Mouse (Mus musculus) kidney, adult 8-10 months (tissue): ENCODE results near the gene Erg28.
A peak's percentile ranks its signal among the peaks of the same experiment; 100 is the strongest.

Experiments used
- DNase-seq, 2 experiments: peaks; one replicate each; pipeline ENCODE4 v3.0.0; 2022

Erg28 gene

DNA sequence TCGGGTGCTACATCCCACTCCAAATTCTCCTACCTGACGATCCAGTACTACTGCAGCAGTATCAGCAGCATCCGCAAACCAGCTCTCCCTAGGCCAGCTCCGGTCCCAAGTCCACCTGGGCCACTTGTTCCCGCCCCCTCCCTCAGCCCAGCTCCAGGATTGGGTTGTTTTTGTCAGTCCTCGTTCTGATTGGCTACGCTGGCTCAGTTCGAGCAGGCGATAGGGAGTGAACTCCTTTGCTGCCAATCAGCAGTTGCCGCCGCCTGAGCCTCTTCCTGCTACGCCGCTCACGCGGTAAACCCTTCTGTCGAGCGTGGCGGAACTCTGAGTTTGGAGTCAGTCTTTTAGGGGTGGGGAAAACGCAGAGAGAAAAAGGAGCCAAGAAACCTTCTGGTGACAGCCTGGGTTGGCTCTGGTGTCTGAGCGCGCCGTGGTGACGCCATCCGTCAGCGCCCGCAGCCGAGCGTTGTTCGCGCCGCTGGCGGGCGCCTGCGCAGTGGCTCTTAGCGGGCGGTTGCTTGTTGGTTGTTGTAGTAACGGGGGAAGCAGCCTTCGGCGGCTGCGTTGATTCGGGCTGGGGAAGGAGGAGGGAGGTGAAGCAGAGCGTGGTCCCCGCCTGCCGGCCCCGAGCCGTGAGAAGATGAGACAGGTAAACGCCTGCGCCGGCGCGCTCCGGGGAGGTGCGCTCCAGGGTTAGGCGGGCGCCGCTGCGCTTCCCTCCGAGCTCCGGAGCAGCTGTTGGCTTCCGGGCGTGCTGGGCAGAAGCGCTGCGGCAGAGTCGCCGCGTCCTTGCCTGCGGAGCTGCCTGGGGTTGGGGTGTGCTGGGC lies at the start of gene Erg28, which contains the start of gene Ttll5:
Gene Erg28, minus strand, starts transcription at position 113 of the 827 bp plus-strand sequence.
Gene Ttll5, plus strand, starts transcription at position 222 of the 827 bp plus-strand sequence.
- DNase-seq = peak; percentile 93

DNA sequence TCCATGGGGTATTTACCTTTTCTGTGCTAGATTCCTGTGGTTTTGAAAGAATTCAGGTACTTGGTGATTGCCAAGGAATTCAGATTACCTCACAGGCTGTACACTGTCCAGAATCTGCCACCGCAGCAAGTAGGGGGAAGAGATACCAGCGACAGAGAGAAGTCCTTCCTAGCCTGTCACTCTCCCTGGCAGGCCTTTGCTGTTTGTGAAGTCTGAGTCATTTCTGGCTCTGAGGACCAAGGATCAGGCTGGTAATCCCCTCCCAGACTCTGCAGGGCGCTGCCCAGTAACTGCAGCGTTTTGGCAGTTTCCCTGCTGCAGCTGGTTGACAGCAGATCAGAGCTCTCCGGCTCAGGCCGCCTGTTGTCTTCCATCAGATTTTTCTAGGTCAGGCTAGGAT lies 45.1 kb upstream of the Erg28 start:
- no peak for DNase-seq

DNA sequence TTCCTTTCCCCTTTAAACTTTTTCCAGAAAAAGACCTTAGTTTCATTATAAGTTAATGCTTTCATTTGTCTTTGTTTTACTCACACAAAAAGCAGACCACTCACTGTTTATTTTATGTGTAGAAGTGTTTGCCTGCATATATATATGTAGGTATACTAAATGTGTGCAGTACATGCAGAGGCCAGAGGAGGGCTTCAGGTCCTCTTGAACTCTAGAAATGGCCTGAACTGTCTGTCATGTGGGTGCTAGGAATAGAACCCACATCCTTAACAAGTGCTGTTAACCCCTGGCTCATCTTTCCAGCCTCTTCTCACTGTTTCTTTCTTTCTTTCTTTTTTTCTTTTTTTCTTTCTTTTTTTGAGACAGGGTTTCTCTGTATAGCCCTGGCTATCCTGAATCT lies 42.8 kb upstream of the Erg28 start:
- DNase-seq = no peak

DNA sequence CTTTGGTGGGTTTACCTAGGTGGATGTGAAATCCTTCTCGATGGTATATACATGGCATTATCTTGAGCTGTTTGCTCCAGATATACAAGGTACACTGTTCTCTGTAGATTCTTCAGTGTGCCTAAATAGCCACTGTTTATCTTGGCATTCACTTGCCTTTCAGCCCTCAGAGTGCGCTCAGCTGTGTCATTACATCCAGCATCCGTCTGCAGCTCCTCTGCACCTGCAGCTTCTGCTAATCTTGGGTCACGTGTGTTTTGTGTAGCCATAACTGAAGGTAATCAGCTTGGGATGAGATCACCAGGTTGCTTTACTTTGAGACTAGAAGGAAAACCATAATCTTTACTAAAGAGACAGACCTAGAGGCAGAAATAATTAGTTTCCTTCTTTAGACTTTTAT lies 42.3 kb upstream of the Erg28 start:
- no peak for DNase-seq

DNA sequence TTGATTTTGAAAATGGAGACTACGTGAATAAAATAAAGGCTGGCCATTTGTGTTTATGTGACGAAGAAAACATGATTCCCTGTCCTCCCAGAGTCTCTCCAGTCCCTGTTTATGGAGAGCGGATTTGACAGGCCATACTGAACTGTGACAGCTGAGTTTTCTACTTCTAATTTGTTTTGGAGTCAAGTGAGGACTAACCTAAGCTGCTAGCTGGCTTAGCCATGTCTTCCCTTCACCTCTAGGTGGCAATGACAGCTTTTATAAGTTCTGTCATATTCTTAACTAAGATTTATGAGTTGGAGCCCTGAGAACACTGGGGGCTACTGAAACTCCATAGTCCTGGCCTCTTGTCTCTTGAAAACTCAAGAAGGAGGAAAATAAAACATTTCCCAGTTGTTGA lies 41.2 kb upstream of the Erg28 start:
- DNase-seq = no peak

DNA sequence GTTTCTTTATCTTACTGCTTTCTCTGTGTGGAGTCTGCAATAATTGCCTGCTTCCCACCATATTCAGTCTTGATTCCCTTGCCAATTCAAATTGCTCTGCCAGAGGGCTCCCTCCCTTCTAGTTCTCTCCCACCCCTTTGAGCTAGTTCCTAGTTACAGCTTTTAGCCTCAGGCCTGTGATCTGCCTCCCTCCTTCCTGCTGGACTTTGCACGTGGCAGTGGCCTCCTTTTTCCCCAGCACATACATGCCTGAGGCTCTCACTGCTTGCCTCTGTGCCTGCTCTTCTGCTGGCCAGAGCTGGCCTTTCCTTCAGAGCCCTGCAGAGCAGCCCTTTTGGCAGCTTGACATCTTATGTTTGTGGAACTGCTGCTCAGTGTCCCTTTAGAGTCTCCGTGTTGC lies 38.2 kb upstream of the Erg28 start:
- DNase-seq = peak; percentile 11 to 31

DNA sequence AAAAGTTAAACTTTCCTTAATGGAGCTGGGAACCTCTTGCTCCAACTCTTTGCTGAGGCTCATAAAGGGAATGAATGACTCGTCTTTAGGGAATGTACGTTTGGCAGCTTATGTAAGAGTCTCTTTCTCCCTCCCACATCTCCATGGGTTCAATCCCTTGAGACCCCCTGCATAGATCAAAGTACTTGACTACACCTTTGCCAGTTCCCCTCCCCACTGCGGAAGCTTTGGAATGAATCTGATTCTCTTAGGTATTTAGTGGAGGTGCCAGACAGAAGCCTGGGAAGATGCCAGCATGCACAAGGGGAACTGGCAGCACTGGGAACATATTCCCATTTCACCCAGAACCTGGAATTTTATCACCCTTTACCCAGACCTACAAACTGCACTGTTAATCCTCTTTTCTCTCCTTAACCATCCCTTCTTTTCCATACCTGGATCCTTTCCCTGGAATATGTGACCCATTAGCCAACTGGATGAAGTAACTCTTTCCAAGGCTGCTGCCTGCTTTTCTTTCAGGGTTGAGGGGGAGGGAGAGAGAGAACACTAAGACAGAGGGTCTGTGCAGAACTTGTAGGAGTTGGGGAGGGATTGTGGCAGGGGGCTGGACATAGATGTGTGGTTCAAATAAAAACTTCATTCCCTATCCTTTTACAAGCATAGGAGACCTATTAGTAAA lies 35.3 kb upstream of the Erg28 start:
- DNase-seq = peak in 1 of 2 experiments; percentile 22

DNA sequence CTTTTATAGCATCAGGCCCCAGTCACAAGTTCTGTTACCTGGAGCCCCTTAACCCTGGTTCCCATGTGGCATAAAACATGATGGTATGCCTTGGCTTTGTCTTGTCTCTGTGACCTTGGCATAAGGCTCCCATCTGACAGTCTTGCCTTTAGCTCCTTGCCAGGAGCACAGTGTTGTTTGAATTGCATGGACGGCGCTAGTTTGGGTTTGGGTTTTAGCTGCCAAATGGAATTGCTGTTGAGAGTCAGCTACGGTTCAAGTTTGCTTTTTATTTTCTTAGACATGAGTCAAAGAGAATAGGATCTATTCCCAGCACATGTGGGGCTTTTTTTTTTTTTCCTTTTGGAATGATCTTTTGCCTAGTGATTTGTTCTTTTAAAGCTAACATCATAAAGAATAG lies 34.8 kb upstream of the Erg28 start:
- no peak for DNase-seq

DNA sequence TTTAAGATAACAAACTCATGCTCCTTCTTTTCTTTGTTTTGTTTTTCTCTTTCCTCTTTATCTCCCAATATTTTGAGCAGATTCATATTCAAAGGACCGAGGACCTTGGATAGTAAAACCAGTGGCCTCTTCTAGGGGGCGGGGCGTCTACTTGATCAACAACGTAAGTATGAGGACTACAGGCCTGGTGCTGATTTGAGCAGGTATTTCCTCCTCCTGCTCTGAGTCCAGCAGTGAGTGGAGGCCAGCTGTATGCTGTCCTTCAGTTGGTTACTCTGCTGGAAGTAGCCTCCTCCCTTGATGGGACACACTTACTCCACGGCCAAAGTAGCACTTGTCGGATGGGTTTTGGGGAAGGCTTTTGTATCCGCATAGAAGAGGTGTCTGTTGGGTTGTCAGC lies 33.0 kb upstream of the Erg28 start:
- DNase-seq = no peak

DNA sequence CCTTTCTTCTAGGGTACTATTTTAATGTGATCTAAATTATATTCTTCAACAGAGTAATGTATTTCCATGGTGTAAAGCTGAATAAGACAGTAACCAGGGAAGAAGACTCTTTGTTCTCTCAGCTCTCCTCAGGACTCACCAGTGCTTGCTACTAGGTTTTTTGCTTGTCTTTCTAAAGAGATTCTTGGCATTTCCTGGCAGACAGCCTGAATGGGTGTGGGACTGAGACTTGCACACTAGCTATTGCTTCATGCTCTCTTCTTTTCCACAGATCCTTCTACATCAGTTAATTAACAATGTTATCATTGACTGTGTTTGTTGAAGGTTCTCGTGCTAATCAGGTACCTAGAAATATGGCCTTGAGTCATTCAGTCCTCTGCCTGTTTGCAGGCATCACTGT lies 29.9 kb upstream of the Erg28 start:
- no peak for DNase-seq

DNA sequence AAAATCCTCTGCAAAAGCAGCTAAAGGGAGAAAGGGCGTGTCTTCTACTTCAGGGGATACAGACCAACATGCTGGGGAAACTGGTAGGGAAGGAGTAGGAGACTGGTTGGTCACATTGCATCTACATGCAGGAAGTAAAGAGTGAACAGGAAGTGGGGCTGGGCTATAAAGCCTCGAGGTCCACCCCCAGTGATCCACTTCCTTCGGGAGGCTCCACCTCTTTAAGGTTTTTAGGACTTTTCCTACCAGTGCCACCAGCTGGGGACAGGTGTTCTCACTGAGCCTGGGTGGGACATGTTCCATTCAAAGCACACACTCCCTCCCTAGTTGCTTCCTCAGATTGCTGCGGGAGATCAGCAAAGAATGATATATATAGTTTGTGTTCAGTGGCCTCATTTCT lies 29.5 kb upstream of the Erg28 start:
- DNase-seq = no peak

DNA sequence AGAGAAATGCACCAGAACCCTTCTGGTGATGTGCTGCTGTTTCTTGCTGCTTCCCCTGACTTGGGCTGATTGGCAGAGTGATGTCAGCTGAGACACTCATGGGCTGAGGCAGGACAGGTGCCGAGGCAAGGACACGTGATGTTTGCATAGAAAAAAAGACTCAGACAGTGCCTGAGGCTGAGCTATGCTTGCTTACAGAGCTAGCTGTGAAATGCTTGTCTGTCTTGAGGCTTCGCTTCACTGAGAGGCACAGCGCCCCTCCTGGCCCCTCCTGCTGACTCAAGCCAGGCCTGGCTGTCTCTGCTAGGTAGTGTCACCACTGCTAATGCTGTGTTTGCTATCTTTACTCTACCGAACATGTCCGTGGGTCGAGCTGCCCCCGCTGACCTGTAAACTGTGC lies 26.3 kb upstream of the Erg28 start:
- DNase-seq = no peak

DNA sequence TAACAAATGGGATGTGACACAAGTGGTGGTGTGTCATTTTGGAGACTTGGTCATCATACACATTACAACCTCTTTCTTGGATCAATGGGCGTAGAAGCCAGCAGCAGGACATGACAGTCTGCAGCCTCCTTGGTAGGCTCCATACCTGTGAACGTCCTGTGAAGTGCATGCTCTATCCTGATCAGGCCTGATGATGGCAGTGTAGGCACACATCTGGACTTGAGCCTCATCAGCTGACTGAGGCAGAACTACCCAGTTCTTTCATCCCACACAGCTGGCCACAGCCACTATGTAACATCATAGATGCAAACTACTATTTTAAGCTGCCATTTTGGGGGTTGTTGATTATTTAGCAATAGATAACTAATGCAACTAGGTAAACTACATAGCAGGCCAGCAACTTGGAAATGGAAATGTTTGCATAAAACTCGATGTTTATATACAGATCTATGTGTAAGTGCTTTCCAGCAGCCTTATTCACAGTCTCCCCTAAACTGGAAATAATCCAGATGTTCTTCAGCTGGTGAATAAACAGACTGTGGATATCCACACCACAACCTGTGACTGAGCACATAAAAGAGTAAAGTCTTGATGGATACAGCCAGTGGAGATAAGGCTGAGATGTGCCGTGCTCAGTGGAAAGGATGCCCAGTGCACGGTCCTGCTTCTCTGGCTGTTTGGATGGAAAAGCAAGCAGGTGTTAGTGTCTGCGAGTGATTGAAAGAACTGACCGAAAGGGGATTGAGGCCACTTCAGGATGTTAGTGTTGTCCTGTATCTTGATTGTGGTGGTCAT lies 24.0 kb upstream of the Erg28 start:
- peak; percentile 18 to 38 for DNase-seq

DNA sequence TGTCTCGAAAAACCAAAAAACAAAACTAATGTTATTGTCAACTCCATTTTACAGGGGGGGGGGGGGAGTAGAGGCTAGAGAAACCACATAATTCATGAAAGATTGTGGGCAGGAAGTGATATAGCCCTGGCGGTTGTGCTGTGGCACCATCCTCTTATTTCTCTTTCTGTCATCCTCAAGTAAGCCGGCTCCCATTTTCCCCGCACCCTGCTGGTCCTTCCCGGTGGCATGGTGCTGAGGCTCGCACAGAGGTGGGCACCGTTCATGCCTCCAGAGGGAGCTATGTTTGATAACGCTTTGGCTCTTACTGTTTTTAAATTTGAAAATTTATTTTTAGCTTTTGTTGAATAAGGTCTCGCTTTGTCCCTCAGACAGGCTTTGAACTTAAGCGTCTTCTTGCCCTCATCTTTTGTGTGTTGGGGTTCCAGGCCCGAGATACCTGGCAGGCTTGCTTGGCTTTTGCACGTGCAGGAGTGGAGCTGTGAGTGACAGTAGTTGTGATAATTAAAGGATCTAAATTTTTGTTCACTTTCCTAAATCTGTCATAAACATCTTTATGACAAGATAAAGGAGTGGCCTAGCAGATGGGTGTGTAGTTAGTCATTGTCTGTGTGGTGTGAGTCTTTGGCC lies 15.1 kb upstream of the Erg28 start:
- no peak for DNase-seq

DNA sequence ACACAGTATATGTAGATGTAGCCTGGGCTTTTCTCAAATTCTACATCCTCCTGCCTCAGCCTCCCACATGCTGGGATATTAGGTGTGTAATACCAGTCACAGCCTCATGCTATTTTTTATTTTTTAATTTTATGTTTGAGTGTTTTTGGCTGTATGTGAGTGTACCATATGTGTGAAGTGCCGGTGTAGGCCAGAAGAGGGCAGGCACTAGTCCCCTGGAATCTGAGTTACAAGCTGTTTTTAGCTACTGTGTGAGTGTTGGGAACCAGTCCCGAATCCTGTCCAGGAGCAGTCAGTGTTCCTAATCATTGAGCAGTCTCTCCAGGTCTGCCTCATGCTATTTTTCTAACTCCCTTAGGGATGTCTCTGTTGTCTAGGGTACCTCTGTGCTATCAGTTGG lies 13.4 kb upstream of the Erg28 start:
- no peak for DNase-seq

DNA sequence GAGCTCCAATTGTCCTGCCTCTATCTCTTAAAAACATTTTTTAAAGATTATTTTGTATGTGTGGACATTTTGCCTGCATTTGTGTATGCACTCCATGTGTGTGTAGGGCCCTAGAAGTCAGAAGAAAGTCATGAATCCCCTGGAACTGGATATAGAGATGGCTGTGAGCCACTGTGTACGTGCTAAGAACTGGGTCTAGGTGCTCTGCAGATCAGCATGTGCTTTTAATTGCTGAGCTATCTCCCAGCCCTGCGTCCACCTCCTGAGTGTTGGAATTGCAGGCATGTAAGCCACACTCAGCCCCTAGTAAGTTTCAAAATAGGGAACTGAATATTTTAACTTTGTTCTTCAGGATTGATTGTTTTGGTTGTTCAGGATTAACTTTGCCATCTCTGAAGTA lies 10.2 kb upstream of the Erg28 start:
- no peak for DNase-seq

DNA sequence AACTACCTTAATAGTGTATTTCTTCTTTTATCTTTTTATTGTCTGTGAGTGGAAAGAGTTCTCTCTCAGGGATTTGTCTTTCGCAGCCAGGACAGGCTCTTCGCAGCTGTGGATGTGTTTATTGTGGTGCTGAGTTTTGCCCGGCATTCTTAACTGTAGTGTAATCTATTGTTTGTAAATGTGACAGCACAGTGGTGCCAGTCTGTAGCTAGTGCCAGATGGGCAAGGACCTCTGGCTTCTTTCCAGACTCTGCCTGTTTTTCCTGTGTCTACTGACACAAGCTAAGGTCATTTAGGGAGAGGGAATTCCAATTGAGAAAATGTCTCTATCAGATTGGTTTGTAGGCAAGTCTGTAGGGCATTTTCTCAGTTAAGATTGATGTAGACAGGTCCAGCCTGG lies 6.3 kb upstream of the Erg28 start:
- no peak for DNase-seq

DNA sequence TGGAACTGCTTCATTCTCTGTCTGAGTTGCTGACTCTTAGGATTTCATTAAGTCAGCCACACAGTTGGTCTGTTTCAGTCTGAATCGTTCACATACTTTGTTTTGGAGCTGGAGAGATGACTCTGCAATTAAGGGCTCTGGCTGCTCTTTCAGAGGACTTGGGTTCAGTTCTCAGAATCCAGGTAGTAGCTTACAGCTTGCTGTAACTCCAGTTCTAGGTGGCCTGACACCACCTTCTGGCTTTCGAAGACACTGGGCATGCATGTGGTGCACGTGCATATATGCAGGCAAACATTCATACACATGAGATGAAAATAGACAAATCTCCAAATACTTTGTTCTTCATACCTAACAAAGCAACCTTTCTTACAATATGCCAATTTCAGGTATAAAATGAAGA lies 5.5 kb upstream of the Erg28 start:
- DNase-seq = no peak

DNA sequence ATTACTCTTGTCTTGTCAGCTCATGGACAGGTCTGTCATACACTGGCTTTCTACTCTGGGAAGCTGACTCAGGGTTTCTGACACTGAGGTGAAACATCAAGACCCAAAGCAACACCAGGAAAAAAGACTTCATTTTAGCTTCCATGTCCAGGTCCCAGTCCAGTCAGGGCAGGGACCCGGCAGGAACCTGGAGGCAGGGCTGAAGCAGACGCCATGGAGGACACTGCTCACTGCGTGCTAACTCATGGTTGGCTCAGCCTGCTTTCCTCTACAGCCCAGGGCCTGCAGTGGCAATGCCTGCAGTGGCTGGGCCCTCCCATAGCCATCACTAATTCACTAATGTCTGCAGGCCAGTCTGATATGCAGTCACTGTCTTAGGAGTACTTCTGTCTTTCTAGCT lies 4.5 kb upstream of the Erg28 start:
- no peak for DNase-seq

DNA sequence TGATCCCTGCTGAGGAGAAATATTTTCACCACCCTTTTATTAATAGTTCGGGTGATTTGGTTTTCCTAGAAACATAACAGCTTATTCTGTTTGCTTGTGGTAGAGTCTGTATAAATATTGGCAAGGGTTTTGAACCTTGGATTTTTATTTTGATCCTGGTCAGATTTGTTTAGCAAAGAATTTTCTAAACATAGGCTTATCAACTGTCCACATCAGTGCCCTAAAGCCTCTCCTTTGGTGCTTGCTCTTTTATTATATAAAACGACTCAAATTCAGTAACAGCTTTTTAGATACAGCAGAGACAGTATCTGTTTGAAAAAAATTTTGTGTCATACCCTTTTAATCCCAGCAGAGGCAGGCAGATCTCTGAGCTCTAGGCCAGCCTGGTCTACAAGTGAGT lies 1.5 kb upstream of the Erg28 start:
- DNase-seq = no peak

DNA sequence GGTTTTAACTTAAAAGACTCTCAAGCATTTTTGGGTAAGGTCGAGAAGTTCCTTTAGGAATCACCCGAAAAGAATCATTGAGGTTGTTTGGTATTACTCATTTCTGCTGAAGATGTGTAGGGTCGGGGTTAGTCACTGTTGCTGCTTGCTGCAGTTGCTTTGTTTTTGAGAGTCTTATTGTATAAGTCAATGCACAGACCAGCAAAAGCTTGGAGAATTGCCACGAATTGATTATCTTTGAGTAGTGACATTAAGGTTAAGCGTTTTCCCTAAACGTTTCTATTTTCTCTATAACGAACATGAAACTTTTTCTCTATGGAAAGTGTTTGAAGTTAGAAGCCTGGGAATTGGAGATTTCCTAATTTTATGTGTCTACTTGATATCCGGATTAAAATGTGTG lies 1.0 kb upstream of the Erg28 start:
- no peak for DNase-seq

DNA sequence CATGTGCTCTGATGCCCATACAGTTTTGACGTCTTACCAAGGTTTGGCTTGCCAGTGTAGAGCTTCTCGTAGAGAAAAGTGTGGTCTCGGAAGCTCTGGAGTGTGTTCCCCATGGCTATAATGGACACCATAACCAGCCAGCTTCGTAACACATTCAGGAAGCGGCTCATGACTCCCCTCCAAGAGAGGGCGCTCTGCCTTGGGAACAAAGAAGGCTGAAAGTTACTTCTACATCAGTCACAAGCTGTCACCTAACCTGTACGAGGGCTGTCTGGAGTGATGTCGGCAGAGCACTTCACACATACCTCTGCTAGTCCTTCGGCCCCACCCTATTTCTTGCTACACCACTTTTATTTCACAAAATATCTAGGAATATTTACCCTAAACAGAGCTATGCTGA lies 2.3 kb downstream of the Erg28 start:
- DNase-seq = no peak

DNA sequence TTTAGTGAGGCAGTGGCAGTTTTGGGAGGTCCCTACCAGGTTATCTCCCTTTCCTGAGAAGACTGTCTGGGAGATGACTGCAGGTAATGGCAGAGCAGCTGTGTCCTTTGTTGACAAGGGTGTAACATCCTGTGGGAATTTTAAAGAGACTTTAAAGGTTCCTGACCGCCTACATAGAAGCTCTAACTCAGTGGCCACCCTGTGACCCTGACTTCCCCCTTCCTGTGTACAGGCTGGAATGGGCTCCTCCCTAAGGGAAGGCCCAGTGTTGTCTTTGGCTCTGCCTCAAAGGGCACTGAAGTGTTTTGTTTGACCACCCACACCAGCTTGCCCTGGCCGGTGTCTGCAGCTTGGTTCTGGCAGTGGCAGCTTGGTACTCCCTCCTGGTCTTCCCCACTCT lies 10.8 kb downstream of the Erg28 start:
- DNase-seq = peak; percentile 40 to 67
